Mouse (Mus musculus): Measurements from ENCODE around the gene Fbxl15.

Gene Fbxl15

DNA sequence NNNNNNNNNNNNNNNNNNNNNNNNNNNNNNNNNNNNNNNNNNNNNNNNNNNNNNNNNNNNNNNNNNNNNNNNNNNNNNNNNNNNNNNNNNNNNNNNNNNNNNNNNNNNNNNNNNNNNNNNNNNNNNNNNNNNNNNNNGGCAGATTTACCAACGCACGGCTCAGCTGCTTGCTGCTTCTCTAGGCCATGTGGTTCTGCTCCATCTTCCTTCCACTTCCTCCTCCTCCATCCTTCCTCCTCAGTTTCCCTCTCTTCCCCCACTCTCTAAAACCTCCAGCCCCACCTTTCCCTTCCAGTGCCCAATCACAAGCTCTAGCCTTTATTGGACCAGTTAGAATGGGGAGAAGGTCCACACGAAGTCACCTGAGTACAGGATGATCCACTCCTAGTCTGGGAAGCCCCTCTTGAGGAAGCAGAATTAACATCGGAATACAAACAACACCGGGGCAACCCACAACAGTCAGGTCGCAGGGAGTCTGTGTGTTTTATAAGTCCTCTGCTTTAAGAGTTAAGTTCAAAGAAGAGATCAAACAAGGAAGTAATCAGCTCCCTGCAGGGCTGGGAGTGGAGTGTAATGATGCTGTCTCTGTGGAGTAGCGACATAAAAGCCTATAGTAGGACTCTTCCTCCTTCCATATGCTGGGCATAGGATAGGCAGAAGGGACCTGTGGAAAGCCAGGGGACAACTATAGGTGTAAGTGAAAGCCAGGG, 16.9 kb downstream of the Fbxl15 start:
- DNase-seq (ENCODE audit: low read depth in 1 of 2, low spot score in 2 of 2), result no peak

DNA sequence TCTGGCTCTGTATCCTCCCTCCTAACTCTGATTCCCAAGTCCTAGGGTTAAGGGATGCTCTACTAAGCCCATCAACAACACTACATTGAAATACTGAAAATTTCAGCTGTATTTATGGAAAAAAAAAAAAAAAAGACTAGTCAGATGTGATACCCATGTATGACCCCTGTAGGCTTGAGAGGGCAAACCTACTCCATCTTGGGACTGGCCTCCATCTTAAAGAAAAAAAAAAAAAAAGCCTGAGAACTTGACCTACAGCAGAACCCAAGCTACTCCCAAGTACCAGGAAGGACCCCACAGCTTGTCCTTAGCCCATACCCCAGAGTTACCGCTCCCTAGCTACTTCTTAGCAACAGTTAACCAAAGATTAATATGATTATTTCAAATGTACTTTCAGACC, 19.2 kb downstream of the Fbxl15 start:
- no peak for DNase-seq (ENCODE audit: low read depth in 1 of 2, low spot score in 2 of 2)

DNA sequence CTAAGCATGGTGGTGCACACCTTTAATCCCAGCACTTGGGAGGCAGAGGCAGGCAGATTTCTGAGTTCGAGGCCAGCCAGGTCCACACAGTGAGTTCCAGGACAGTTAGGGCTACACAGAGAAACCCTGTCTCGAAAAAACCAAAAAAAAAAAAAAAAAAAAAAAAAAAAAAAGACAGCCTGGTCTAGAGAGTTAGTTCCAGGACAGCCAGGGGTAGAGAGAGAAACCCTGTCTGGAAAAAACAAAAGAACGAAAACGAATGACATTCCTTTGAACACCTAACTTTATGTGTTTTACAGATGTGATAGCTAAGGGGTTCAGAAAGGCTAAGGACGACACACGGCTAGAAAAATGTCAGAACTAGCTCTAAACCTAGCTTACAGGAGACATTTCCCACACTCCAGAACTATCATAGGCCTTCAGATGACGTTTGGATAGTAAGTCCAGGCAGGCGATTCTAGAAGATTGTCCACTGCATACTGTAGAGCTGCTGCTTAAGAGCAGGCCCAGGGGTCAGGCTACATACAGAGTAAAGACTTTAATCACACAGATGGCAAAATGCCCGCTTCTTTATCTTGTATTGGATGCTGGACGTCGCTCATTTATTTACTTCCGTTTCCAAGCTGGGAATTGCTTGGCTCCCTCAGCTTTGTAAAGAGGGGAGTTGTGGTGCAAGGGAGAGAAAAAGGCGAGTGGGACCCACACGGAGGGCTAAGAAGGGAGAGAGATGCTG, 20.1 kb downstream of the Fbxl15 start:
- no peak for DNase-seq (ENCODE audit: low read depth in 1 of 2, low spot score in 2 of 2)

DNA sequence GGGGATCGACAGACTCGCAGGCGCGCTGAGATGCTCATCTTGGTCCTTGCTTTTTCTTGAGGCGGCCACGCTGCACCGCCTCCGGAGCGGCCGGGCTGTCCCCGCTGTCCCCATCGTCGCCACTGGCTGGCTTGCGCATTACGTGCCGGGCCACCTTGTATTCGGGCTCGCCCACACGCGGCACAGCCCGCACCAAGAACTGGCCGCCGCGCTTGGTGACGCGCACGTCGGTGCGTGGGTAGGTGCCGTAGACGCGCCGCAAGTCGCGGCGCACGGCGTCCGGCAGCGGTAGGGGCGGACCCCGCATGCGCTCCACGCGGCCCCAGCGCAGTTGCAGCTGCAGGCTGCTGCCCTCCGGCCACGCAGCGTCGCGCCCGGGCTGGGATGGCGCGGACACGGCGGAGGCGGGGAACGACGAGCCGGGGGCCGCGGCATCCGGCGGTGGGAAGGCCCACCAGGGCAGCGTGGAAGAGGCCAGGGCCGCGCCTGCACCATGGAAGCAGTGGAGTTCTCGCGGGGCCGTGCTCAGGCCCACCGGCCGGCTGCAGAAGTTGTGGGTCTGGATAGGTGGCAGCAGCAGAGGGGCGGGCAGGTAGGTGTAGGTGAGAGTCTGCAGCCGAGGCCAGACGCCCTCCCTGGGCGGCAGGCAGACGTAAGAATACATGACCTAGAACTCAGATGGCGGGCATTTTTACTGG, 20.9 kb downstream of the Fbxl15 start:
- peak in 1 of 2 experiments; percentile 49 for DNase-seq (ENCODE audit: low read depth in 1 of 2, low spot score in 2 of 2)

DNA sequence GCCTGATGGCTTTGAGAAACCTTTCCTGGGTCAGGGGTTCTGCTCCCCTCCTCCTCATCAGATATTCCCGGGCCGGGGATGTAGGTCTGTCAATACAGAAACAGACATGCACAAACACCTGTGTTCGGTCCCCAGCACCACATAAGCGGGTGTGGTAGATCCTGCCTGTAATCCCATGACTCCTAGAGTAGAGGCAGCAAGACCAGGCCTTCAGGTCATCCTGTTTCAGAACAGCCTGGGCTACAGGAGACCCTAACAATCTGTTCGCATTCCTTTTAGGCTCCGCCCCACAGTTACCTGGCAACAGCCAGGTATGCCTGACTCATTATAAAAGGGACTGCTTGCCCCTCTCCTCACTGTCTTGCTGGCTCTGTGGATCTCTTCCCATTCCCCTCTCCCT, 21.6 kb downstream of the Fbxl15 start:
- DNase-seq (ENCODE audit: low read depth in 1 of 2, low spot score in 2 of 2), result no peak

DNA sequence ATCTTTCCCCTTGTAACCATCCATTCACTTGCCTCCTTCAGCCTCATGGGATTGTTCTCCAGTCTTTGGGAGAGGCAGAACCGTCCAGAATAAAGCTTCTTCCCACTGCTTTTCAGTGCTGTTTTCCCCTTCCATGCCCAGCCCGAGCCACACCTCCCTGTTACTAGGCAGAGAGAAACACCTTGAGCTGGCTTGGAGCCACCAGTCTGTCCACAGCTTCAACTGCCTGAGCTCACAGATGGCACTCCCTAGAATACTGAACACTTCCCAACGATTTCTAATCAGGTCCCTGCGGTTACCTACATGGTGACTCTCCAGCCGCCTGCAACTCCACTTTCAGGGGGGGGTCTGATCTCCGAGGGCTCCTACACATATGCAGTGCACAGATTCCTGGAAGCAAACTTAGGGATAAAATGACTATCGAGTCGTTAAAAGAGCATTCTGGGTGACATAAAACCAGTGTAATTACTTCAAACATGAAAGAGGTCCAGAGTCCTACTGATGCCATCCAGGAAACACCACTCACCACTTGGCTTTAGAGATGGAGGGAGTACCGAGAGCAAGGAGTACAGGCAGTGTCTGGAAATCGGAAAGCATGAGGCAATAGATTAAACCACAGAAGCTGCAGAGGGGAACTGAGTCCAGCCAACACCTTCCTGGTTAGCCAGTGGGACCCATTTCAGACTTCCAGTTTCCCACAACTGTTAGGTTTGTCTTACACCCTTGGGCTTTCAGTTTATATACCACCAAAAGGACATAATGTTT, 22.4 kb downstream of the Fbxl15 start, which contains the start of gene 2310034G01Rik:
TSS of gene 2310034G01Rik (minus strand) at position 135 of the 765 bp plus-strand sequence.
- no peak for DNase-seq (ENCODE audit: low read depth in 1 of 2, low spot score in 2 of 2)

DNA sequence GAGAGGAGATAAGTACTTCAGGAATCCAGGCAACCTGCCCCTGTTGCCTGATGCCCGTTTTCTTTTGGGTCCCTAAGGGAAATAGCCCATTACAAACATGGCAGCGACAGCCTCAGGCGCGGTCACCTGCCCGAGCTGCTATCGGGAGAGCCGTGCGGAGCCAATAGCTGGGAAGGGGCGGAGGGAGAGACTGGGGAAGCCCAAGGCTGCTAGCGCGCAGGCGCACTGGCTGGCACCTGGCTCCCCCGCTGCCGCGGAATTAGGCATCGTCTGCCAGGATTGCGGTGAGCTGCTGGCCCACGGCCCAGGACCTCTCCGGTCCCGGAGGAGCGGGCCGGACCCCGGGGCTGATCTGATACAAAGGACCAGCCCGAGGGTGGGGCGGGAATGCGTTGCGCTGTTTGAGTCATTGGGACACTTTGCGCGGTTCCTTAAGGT, 28.7 kb downstream of the Fbxl15 start:
- DNase-seq (ENCODE audit: low read depth in 1 of 2, low spot score in 2 of 2), result peak in 1 of 2 experiments; percentile 56

DNA sequence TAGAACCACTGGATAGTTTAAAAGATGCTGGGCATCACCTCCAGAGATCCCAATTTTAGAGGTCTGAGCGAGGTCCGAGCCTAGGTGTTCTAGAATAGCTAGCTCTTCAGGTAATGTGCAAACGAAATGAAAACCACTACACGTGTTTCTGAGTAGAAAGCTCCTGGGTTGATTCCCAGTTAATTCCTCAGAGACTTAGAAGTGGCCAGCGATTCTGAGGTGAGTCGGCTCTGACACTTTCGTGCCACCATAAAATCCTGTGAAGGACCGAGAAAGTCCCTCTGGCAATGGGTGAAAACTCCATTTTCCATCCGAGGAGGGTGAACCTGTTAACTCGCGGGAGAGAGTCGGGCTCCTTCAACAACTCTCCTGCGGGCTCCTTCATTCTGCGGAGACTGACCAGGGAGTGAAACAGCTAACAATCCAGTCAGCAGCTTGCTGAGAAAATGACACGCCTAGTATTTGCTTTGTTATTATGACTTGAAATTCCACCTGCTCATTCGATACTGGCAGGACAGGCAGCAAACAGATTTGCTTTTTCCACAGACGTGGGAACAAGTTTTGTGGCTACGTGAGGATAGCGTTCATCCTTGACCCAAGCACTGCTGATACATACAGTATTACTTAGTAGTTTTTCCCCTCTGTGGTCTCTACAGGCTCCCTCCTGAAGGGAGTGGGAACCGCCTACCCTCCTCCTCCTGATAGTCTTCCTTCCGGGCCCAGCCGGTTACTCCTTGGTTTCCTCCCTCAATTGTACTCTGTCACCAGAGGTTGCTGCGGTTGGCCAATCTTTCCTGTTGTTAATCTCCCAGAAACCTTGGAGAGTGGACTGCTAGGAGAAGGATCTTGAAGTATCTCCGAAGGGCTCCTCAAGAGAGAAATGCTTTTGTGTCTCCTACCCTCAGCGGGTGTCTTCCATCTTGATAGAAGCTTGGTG, 29.6 kb downstream of the Fbxl15 start:
- DNase-seq (ENCODE audit: low read depth in 1 of 2, low spot score in 2 of 2), result no peak

DNA sequence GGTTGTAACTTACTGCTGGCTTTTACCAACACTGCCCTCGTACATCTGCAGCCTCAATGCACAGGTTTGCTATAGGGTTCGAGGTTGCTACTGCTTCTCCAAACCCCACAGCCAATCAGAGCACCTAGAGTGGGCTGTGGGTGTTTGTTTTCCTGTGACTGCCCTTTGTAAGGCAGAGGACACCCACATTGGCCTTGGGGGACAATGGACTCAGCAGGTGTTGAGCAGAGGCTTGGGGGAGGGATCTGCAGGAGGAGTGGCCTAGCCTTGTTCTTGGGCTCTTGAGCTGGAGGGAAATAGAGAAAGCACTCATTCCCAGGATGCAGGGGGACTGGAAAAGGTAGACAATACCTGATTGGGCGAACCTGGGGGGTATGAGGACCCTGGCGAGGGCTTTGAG, 30.4 kb downstream of the Fbxl15 start:
- no peak for DNase-seq (ENCODE audit: low read depth in 1 of 2, low spot score in 2 of 2)

DNA sequence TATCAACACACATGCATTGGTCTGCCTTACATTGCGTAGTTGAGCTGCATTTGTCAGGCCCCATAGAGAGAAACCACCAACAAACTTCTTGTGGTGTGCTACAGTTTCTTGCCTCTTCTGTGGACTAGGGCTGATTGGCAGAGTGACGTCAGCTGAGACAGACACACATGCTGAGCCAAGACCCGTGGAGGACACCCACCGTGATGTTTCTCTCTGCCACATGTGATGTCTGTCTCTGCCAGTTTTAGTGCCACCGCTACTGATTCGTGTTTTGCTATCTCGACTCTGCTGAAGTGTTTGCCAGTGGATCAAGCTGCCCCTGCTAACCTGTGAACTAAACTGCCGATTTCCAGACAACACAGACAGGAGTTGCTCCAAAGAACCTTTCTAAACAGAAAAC, 34.1 kb downstream of the Fbxl15 start:
- no peak for DNase-seq (ENCODE audit: low read depth in 1 of 2, low spot score in 2 of 2)

DNA sequence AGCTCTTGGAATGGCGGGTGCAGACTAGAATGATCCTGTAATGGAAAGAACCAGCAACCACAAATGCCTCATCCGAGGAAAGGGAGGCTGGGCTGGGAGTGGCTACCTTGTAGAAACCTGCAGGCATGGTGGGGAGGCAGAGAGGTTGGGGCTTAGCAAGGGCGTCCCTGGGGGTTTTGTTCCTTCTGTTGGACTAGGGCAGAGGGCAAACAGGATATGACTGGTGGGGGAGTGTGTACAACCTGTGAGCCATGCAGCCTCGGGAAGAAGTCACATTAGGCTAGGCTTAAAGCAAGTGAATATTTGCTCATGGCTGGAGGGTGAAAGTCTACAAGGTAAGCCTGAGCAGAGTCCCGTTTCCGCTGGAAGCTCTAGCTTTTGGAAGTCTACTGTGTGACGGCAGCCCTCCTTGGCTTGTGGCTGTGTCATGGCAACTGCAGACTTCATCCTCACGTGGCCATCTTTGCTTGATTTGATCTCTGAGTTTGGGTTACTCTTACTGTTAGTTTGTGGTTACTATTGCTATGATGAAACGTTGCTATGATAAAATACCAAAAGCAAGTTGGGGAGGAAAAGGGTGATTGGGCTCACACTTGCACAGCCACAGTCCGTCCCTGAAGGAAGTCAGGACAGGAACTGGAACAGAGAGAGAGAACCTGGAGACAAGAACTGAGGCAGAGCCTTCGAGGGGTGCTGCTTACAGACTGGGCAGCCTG, 35.5 kb downstream of the Fbxl15 start:
- DNase-seq (ENCODE audit: low read depth in 1 of 2, low spot score in 2 of 2), result no peak

DNA sequence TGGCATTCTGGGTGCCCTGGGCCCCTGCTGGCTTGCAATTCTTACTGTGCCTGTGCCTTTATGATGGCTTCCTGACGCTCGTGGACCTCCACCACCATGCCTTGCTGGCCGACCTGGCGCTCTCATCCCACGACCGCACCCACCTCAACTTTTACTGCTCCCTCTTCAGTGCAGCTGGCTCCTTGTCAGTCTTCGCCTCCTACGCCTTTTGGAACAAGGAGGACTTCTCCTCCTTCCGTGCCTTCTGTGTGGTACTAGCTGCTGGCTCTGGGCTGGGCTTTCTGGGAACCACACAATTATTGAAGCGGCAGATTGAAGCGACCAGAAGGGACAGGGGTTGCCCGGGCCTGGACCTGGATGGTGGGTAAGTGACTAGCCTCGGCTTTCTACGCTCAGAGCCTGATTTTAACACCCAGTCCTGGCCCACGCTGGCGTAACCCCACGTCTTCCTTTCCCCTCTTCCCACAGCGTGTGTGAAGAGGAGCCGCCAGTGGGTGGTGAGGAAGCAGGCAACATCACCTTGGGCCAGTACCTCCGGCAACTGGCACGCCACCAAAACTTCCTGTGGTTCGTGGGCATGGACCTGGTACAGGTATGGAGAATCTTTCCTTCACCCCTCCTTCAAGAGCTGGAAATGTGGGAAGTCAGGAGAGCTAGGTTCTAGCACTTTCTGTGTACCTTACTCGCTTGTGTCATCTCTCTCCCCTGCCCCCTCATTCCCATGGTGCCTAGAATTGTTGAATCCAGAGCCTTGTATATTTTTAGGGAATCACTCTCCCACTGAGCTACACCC, 40.0 kb downstream of the Fbxl15 start:
- DNase-seq (ENCODE audit: low read depth in 1 of 2, low spot score in 2 of 2), result no peak

DNA sequence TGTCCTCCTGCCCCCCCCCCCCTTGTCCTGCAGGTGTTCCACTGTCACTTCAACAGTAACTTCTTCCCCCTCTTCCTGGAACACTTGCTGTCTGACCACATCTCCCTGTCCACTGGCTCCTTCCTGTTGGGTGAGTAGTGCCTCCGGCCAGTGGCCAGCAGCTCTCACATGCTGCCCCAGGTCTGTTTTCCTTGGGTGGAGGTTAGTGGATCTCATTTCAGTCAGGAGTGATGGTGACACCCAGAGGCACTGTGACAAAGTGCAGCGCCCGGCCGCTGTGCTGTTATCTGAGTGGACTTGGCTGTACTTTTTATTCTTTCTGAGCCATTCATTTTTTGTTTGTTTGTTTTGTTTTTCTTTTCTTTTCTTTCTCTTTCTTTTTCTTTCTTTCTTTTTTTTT, 41.2 kb downstream of the Fbxl15 start:
- DNase-seq (ENCODE audit: low read depth in 1 of 2, low spot score in 2 of 2), result peak in 1 of 2 experiments; percentile 30

DNA sequence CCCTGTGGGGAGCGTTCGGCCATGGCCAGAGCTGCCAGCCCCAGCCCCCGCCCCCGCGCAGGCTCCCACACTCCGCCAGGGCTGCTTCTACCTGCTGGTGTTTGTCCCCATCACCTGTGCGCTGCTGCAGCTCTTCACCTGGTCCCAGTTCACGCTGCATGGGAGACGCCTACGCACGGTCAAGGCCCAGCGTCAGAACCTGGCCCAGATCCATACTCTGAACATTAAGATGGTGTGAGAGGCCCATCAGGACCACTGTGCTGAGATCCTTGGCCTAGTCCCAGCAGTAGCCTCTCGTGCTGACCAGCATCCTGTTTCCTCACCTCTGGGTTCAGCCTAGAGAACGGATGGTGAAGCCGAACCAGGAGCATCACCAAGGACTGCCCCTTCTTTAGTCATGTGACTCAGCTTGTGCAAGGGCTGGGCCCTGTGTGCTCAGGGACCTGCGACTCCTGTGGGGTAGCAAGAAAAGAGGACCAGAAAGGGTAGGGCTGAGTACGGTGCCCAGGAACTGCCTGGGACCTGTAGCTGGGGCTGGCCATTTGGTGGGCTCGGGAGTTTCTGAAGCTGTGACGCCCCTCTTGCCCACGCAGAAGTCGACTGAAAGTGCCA, 46.6 kb downstream of the Fbxl15 start:
- no peak for DNase-seq (ENCODE audit: low read depth in 1 of 2, low spot score in 2 of 2)

DNA sequence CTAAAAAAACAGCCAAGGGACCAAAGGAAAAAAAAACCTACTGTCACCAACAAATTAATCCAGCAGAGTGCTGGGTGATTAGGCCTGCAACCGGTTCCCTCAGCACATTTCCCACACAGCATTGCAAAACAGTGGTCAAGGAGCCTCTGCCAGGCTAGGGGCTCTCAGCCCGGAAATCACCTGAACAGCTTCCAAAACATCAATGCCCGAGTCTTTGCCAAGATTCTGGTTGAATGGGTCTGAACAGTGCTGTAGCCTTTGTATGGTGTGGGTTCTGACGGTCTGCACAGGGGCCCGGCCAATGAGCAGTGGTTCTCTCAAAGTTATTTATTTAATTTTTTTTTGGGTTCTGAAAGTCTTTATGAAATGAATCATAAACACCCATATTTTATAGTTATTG, 47.5 kb downstream of the Fbxl15 start:
- no peak for DNase-seq (ENCODE audit: low read depth in 1 of 2, low spot score in 2 of 2)

DNA sequence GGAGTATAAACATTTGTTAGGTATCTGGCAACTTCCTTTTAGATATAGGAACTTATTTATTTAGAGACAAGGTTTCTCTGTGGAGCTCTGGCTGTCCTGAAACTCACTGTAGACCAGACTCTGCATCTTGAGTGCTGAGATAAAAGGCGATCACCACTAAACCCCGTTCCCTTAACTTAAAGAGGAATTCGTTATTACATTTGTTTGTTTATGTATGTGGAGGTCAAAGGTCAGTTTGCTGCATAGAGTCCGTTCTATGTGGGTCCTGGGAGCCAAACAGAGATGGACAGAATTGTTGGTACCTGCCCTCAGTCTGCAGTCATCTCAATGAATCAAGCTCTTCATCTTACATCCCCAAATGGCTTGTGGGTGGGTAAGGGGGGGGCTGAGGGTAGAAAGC, 47.9 kb downstream of the Fbxl15 start:
- DNase-seq (ENCODE audit: low read depth in 1 of 2, low spot score in 2 of 2), result no peak
